Mouse (Mus musculus): ENCODE results near the gene Vil1. TPM values are rescaled to one million over a fixed set of nuclear protein-coding genes. Genes with fewer than 3 reads are reported as not detected.
A peak's percentile ranks its signal among the peaks of the same experiment; 100 is the strongest.

The Vil1 gene
- polyA plus RNA-seq, 1 experiment = not detected

GRCm38 (mm10) chr1:74367886-74368645 lies 41.1 kb upstream of the Vil1 start:
- no peaks in the 10 kb centered on the region for H3K36me3 ChIP-seq (ENCODE audit: control insufficient read depth, insufficient read depth, low read length)
- H3K27me3 ChIP-seq (ENCODE audit: control insufficient read depth, insufficient read depth, low read length) = no peaks in the 10 kb centered on the region
- no peak for TF ChIP-seq CTCF (IDR thresholded peaks at IDR 0.05; ENCODE audit: extremely low read depth, insufficient read depth, insufficient read length, insufficient replicate concordance)
- no peak for TF ChIP-seq POLR2A (IDR thresholded peaks at IDR 0.05; ENCODE audit: low read depth, low read length)
- WGBS = 21% methylated on average over 34 of the region's 34 CpGs
- H3K4me3 ChIP-seq (ENCODE audit: extremely low read depth, insufficient read depth, insufficient read length) = peak overlapping the region; percentile 14; the same call in 1 of the 2 replicates
- DNase-seq (ENCODE audit: low read depth in 1 of 2, low spot score in 2 of 2) = no peak
- 0 out of 2 replicates have a peak overlapping the region, but pooled peaks have one; percentile 11 for H3K27ac ChIP-seq (ENCODE audit: insufficient read depth, low read length)
- peaks cover 6% of the 10 kb centered on the region; the same call in 1 of the 2 replicates for H3K4me1 ChIP-seq (ENCODE audit: control insufficient read depth, insufficient read depth, insufficient read length)

- Histone ChIP-seq H3K27me3 (ENCODE audit: control insufficient read depth, insufficient read depth, low read length) (no peaks in the 10 kb centered on the region), H3K4me1 (ENCODE audit: control insufficient read depth, insufficient read depth, insufficient read length) (peaks cover 6% of the 10 kb centered on the region), H3K4me3 (ENCODE audit: extremely low read depth, insufficient read depth, insufficient read length) (no peak overlapping the region), H3K36me3 (ENCODE audit: control insufficient read depth, insufficient read depth, low read length) (no peaks in the 10 kb centered on the region), H3K27ac (ENCODE audit: insufficient read depth, low read length) (no peak overlapping the region)
- no peak for DNase-seq (ENCODE audit: low read depth in 1 of 2, low spot score in 2 of 2)
- 31% methylated on average over 4 of the region's 4 CpGs for WGBS
- TF ChIP-seq POLR2A (IDR thresholded peaks at IDR 0.05; ENCODE audit: low read depth, low read length) (no peak), CTCF (IDR thresholded peaks at IDR 0.05; ENCODE audit: extremely low read depth, insufficient read depth, insufficient read length, insufficient replicate concordance) (no peak)
Observed at GRCm38 (mm10) chr1:74370040-74370439, 39.1 kb upstream of the Vil1 start.

- DNase-seq (ENCODE audit: low read depth in 1 of 2, low spot score in 2 of 2) = no peak
- 13% methylated on average over 4 of the region's 4 CpGs for WGBS
- no peaks in the 10 kb centered on the region for H3K36me3 ChIP-seq (ENCODE audit: control insufficient read depth, insufficient read depth, low read length)
- TF ChIP-seq POLR2A (IDR thresholded peaks at IDR 0.05; ENCODE audit: low read depth, low read length) (no peak), CTCF (IDR thresholded peaks at IDR 0.05; ENCODE audit: extremely low read depth, insufficient read depth, insufficient read length, insufficient replicate concordance) (no peak)
- H3K4me1 ChIP-seq (ENCODE audit: control insufficient read depth, insufficient read depth, insufficient read length) = peaks cover under 1% of the 10 kb centered on the region
- H3K4me3 ChIP-seq (ENCODE audit: extremely low read depth, insufficient read depth, insufficient read length) = no peak overlapping the region
- H3K27ac ChIP-seq (ENCODE audit: insufficient read depth, low read length) = no peak overlapping the region
- no peaks in the 10 kb centered on the region for H3K27me3 ChIP-seq (ENCODE audit: control insufficient read depth, insufficient read depth, low read length)
Observed at GRCm38 (mm10) chr1:74373372-74373771, 35.8 kb upstream of the Vil1 start.

GRCm38 (mm10) chr1:74374980-74375379 lies 34.2 kb upstream of the Vil1 start, which contains the start of gene Slc11a1:
Gene Slc11a1, plus strand, starts transcription at chr1:74375195.
- Histone ChIP-seq H3K27me3 (ENCODE audit: control insufficient read depth, insufficient read depth, low read length) (no peaks in the 10 kb centered on the region), H3K36me3 (ENCODE audit: control insufficient read depth, insufficient read depth, low read length) (no peaks in the 10 kb centered on the region), H3K4me3 (ENCODE audit: extremely low read depth, insufficient read depth, insufficient read length) (peak within 1 kb of the TSS; percentile 30; the same call in 1 of the 2 replicates), H3K4me1 (ENCODE audit: control insufficient read depth, insufficient read depth, insufficient read length) (no peaks in the 10 kb centered on the region; the same call in 1 of the 2 replicates), H3K27ac (ENCODE audit: insufficient read depth, low read length) (peak within 1 kb of the TSS; percentile 69)
- DNase-seq (ENCODE audit: low read depth in 1 of 2, low spot score in 2 of 2) = no peak
- TF ChIP-seq CTCF (IDR thresholded peaks at IDR 0.05; ENCODE audit: extremely low read depth, insufficient read depth, insufficient read length, insufficient replicate concordance) (no peak), POLR2A (IDR thresholded peaks at IDR 0.05; ENCODE audit: low read depth, low read length) (no peak)
- WGBS = 76% methylated on average over 8 of the region's 8 CpGs

- WGBS = 83% methylated on average over 10 of the region's 10 CpGs
- Histone ChIP-seq H3K27me3 (ENCODE audit: control insufficient read depth, insufficient read depth, low read length) (no peaks in the 10 kb centered on the region), H3K4me1 (ENCODE audit: control insufficient read depth, insufficient read depth, insufficient read length) (no peaks in the 10 kb centered on the region; the same call in 1 of the 2 replicates), H3K4me3 (ENCODE audit: extremely low read depth, insufficient read depth, insufficient read length) (peak overlapping the region; percentile 1; the same call in 1 of the 2 replicates), H3K27ac (ENCODE audit: insufficient read depth, low read length) (peak overlapping the region; percentile 59; the same call in 1 of the 2 replicates), H3K36me3 (ENCODE audit: control insufficient read depth, insufficient read depth, low read length) (no peaks in the 10 kb centered on the region)
- TF ChIP-seq POLR2A (IDR thresholded peaks at IDR 0.05; ENCODE audit: low read depth, low read length) (no peak), CTCF (IDR thresholded peaks at IDR 0.05; ENCODE audit: extremely low read depth, insufficient read depth, insufficient read length, insufficient replicate concordance) (no peak)
- DNase-seq (ENCODE audit: low read depth in 1 of 2, low spot score in 2 of 2) = no peak
Observed at GRCm38 (mm10) chr1:74375561-74375960, 33.6 kb upstream of the Vil1 start.

- no peak for TF ChIP-seq CTCF (IDR thresholded peaks at IDR 0.05; ENCODE audit: extremely low read depth, insufficient read depth, insufficient read length, insufficient replicate concordance)
- no peak for TF ChIP-seq POLR2A (IDR thresholded peaks at IDR 0.05; ENCODE audit: low read depth, low read length)
- WGBS = 57% methylated on average over 4 of the region's 4 CpGs
- Histone ChIP-seq H3K27ac (ENCODE audit: insufficient read depth, low read length) (0 out of 2 replicates have a peak overlapping the region, but pooled peaks have one; percentile 41), H3K27me3 (ENCODE audit: control insufficient read depth, insufficient read depth, low read length) (no peaks in the 10 kb centered on the region), H3K4me1 (ENCODE audit: control insufficient read depth, insufficient read depth, insufficient read length) (peaks cover 3% of the 10 kb centered on the region; the same call in 1 of the 2 replicates), H3K4me3 (ENCODE audit: extremely low read depth, insufficient read depth, insufficient read length) (no peak overlapping the region), H3K36me3 (ENCODE audit: control insufficient read depth, insufficient read depth, low read length) (no peaks in the 10 kb centered on the region)
- no peak for DNase-seq (ENCODE audit: low read depth in 1 of 2, low spot score in 2 of 2)
Observed at GRCm38 (mm10) chr1:74376396-74376795, 32.8 kb upstream of the Vil1 start.
